Mouse (Mus musculus) ovary, adult 2 months (tissue): ENCODE results near the gene Fam131a. TPM values are rescaled to one million over a fixed set of nuclear protein-coding genes. Genes with fewer than 3 reads are reported as not detected.

Experiments used
- polyA plus RNA-seq: library from polyadenylated mRNA; depleted of rRNA; stranded (reverse); fragments of >200 nt; gene quantifications from 2 replicates; pipeline ENCODE4 v1.2.3, GENCODE M21; 2012; rRNA removed

Gene Fam131a
- 16.8 and 17.7 TPM in 2 replicates for polyA plus RNA-seq

DNA sequence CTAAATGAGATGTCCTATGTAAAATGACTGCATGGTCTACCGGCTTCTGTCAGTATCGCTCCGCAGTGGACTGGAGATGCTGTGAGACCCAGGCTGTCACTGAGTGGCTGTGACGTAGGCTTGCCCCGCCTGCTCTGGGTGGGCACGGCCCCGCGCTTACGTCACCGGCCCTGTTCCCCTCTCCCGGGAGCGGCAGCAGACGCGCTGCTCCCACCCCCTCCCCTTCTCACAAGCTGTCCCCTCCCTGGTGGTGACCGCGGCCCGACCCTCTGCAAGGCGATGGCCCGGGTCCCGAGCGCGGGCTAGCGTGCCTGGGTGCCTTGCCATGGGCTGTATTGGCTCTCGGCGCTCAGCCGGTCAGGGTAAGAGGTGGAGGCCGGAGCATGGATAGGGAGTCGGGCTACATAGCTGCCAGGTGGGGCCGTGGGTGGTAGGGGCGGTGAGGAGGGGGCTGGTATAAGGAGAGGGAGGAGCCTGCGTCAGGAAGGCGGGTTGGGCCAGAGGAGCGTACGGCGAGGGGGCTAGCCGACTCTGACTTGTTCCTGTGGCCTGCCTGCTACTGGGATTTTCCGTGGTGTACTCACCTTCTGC lies at the start of gene Fam131a:
Gene Fam131a, plus strand, starts transcription at position 131 of the 591 bp plus-strand sequence.

DNA sequence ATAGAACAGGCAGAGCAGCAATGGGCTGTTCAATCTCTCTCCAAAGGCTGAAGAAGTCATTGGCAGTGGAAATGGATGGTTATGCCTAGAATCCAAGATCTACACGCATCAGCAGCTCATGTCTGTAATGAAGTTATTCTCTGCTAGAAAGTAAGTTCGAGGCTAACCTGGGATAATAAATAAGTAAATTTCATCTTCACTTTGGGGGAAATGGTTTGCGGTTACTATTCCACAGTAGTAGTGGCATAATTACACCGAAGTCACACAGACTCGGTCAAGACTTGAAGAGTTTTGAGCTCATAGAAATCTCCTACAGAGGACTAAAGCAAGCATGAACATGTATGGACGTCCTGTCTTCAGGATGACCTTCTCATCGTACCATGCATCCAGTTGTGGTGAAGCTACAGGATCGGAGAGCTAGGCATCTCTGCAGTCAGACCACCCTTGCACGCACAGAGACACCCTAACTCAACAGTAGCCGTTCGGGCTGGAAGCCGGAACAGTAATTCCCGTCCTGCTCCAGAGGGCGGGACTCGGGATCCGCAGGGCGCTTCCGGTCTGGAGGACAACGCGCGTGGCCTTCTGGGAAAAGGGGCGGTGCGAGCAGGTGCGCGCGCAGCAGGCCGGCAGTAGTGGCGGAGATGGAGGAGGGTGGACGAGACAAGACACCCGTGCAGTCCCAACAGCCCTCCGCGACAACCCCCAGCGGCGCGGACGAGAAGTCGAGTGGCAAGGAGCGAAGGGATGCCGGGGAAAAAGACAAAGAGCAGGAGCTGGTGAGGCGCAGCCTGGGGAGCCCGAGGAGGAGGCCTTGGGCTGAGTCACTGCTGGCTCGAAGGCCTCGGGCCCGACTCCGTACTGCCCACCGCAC lies 41.7 kb upstream of the Fam131a start, which contains the start of gene Psmd2:
Gene Psmd2, plus strand, starts transcription at position 577 of the 871 bp plus-strand sequence.

DNA sequence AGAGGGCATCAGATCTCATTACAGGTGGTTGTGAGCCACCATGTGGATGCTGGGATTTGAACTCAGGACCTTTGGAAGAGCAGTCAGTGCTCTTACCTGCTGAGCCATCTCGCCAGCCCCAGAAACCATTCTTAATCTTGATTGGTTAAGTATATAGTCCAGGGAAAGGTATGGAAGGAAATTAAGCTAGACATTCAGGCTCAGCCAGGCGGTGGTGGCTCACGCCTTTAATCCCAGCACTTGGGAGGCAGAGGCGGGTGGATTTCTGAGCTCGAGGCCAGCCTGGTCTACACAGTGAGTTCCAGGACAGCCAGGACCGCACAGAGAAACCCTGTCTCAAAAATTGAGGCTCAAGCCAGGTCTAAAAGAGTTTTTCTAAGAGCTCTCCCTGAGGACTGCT lies 25.0 kb upstream of the Fam131a start, which contains the start of gene Eif4g1:
Gene Eif4g1, plus strand, starts transcription at position 301 of the 400 bp plus-strand sequence.

DNA sequence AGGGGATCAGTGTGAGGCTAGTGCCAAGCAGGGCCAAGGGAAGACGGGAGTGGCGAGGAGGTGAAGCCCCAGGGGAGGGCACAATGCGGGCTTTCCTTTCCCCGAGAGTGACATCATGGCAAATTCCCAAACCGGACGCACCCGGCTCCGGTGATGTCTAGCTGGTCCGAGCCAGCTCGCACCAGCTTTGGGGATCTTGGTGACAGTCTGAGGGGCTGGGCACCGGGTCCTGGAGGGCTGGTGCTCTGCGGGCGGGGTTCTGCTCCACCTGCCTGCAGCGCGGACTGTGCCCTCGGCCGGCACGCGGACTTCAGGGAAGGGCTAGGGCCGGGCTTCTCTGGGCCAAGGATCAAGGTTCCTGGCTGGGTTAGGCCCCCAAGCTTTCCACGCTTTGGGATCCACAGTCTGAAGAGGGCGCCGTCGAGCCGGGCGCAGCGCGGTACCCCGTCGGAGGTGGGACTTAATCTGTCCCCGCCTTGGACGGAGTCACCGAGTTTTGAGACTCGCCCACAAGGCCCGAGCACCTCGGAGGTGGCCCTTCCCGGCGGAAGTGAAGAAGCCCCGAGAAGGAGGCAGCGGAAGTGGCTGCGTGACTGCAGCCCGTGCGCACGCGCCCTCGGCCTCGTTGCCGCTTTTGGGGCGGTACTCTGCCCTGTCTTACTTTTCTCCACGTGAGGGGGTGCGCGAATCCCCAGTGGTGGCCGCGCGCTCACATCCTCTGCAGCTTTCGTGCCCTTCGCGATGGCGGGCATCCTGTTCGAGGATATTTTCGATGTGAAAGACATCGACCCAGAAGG lies 24.3 kb downstream of the Fam131a start, which contains the start of the genes Polr2h and Clcn2:
Gene Polr2h, plus strand, starts transcription at position 485 of the 797 bp plus-strand sequence.
Gene Clcn2, minus strand, starts transcription at position 566 of the 797 bp plus-strand sequence.

DNA sequence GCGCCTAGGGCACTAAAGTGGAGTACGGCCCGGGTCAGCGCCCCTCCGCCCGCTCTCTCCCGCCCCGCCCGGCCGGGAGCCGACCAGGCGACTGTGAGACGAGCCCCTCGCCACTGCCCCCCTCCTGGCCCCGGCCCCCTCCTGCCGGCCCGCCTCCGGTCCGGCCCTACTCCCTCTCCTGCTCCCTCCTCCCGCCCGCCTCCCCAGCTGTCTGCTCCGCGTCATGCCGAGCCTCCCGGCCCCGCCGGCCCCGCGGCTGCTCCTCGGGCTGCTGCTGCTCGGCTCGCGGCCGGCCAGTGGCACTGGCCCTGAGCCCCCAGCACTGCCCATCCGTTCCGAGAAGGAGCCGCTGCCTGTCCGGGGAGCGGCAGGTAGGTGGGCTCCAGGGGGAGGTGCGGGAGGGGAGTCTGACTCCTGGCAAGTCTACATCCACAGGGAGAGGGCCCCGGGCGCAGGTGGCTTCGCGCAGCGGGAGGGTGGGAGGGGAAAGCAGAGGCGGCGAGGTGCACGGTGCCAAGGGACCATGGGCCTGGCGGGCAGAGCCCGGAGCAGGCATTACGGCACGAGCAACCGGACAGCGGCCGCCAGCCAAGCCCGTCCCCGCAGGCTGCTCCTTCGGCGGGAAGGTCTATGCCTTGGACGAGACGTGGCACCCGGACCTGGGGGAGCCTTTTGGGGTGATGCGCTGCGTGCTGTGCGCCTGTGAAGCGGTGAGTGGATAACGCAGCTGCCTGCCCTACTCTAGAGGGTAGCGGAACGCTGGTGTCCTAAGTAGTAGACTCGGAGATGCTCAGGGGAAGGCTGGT lies 40.1 kb downstream of the Fam131a start, which contains the start of gene Chrd:
Gene Chrd, plus strand, starts transcription at position 203 of the 806 bp plus-strand sequence.

DNA sequence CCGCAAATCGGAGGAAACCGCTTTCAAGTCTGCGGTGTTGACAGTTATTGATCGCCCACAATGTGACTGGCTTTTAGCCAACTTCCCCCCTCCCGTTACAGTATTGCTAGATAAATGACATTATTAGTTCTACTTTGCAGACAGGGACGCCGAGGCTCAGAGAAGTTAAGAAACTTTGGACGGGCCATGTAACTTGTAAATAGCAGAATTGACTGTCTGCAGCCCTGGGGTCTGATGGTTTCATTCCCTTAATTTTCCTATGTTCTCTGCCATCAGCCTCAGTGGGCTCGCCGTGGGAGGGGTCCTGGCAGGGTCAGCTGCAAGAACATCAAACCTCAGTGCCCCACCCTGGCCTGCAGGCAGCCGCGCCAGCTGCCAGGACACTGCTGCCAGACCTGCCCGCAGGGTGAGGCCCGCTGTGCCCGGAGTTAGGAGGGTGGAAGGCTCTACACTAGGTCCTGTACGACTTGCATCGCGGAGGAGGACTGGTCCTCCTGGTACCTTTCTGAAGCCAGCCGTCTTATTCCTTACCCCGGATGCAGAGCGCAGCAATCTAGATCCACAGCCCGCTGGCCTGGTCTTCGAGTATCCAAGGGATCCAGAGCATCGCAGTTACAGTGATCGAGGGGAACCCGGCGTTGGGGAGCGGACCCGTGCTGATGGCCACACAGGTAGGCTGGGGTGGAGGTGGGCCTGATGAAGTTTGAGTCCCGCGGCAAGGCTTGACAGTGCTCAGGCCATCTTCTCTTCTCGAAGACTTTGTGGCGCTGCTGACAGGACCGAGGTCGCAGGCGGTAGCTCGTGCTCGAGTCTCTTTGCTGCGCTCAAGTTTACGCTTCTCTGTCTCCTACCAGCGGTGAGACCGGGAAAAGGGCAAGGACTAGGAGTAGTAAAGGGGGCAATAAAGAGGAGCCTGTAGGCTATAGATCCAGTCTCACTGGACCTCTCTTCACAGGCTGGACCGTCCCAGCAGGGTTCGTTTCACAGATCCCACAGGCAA lies 41.0 kb downstream of the Fam131a start, which contains the start of gene Thpo:
Gene Thpo, minus strand, starts transcription at position 781 of the 1,000 bp plus-strand sequence.

Other genes starting within 250 kb of the Fam131a start
- gene Eif2b5, start 194.4 kb upstream of the Fam131a start, polyA plus RNA-seq, result 29.4 and 34.5 TPM in 2 replicates
- gene Dvl3, start 176.3 kb upstream of the Fam131a start, polyA plus RNA-seq, result 53.5 and 60.1 TPM in 2 replicates
- gene Ap2m1, start 157.8 kb upstream of the Fam131a start, polyA plus RNA-seq, result 383 and 503 TPM in 2 replicates
- gene Abcf3, start 144.7 kb upstream of the Fam131a start, polyA plus RNA-seq, result 33.8 and 35.0 TPM in 2 replicates
- 0.41 and 0.59 TPM in 2 replicates for gene Vwa5b2, start 103.8 kb upstream of the Fam131a start, polyA plus RNA-seq
- gene Eef1akmt4, start 81.6 kb upstream of the Fam131a start, polyA plus RNA-seq, result 19.3 and 23.5 TPM in 2 replicates
- 0.20 TPM in 1 of 2 replicates, not detected in the other for gene Gm49333, start 81.6 kb upstream of the Fam131a start, polyA plus RNA-seq
- 31.9 and 32.5 TPM in 2 replicates for gene Alg3, start 81.5 kb upstream of the Fam131a start, polyA plus RNA-seq
- 15.4 and 17.1 TPM in 2 replicates for gene Camk2n2, start 72.0 kb upstream of the Fam131a start, polyA plus RNA-seq
- gene Ece2, start 63.4 kb upstream of the Fam131a start, polyA plus RNA-seq, result 5.5 and 6.8 TPM in 2 replicates
- 81.6 and 103 TPM in 2 replicates for gene Psmd2, start 41.6 kb upstream of the Fam131a start, polyA plus RNA-seq
- 470 and 635 TPM in 2 replicates for gene Eif4g1, start 24.9 kb upstream of the Fam131a start, polyA plus RNA-seq
- 17.1 and 20.2 TPM in 2 replicates for gene Polr2h, start 24.4 kb downstream of the Fam131a start, polyA plus RNA-seq
- gene Clcn2, start 24.5 kb downstream of the Fam131a start, polyA plus RNA-seq, result 82.2 and 87.8 TPM in 2 replicates
- 15.5 and 16.0 TPM in 2 replicates for gene Chrd, start 39.9 kb downstream of the Fam131a start, polyA plus RNA-seq
- gene Thpo, start 41.3 kb downstream of the Fam131a start, polyA plus RNA-seq, result 0.94 and 1.6 TPM in 2 replicates